Mouse (Mus musculus): ENCODE measurements around the gene Hist2h3c1. TPM values are rescaled to one million over a fixed set of nuclear protein-coding genes. Genes with fewer than 3 reads are reported as not detected.
"Not testable (repeated sequence)": the region's sequence is repeated elsewhere in the genome, so short reads cannot be mapped to it uniquely, and the experiment has no call there.

The Hist2h3c1 gene
- polyA plus RNA-seq, 1 experiment = not detected

DNA sequence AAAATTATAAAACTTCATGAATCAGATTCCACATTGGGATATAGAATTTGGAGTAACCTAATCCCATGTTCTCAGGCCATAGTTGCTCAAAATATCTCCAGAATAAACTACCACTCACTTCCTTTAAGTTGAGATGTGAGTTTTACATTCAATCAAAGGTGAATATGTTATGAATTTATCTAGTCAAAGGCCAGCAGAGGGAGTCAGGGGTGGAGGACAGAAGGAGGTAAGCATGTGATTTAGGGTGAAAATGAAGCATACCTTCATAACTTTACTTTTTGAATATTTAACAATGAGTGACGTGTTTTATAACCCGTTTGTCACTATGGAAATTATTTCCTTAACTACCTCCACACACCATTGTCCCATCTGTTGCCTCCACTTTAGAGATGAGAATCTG lies 11.6 kb upstream of the Hist2h3c1 start:
- WGBS = 89% methylated on average over 2 of the region's 2 CpGs
- no peak for DNase-seq
- TF ChIP-seq CTCF (IDR thresholded peaks at IDR 0.05; ENCODE audit: borderline replicate concordance, control insufficient read depth, extremely low read depth, insufficient read depth, low read length, poor library complexity) (no peak), POLR2A (IDR thresholded peaks at IDR 0.05; ENCODE audit: control insufficient read depth, extremely low read depth, insufficient read depth, low read length, poor library complexity) (no peak)
- Histone ChIP-seq H3K4me1 (replicated peaks; ENCODE audit: control insufficient read depth, insufficient read depth, low read length) (peaks cover 3% of the 10 kb centered on the region; the same call in 1 of the 2 replicates), H3K27me3 (ENCODE audit: control insufficient read depth, insufficient read depth, low read length) (no peaks in the 10 kb centered on the region), H3K27ac (ENCODE audit: control insufficient read depth, insufficient read depth, low read length) (no peak overlapping the region), H3K36me3 (ENCODE audit: control insufficient read depth, insufficient read depth, low read length) (no peaks in the 10 kb centered on the region), H3K4me3 (ENCODE audit: control insufficient read depth, insufficient read depth, low read length) (no peak overlapping the region)

DNA sequence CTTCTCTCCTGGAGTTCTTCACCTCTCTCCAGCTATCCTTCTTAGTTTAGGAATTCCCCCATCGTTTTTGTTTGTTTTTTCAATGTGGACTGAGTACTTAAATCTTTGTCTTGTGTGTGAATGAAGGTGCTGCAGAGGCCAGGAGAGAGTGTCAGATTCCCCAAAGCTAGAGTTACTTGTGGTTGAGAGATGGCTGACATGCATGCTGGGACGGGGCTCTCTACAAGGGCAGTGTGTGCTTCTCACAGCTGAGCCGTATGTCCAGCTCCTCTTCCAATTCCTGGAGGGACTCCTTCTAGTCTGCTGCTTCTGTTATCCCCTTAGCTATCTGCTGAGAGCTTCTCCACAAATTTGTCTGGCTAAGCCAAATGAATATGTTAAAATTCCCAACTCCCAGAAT lies 10.6 kb upstream of the Hist2h3c1 start:
- Histone ChIP-seq H3K4me3 (ENCODE audit: control insufficient read depth, insufficient read depth, low read length) (no peak overlapping the region), H3K27me3 (ENCODE audit: control insufficient read depth, insufficient read depth, low read length) (no peaks in the 10 kb centered on the region), H3K27ac (ENCODE audit: control insufficient read depth, insufficient read depth, low read length) (no peak overlapping the region), H3K36me3 (ENCODE audit: control insufficient read depth, insufficient read depth, low read length) (no peaks in the 10 kb centered on the region), H3K4me1 (replicated peaks; ENCODE audit: control insufficient read depth, insufficient read depth, low read length) (peaks cover 3% of the 10 kb centered on the region; the same call in 1 of the 2 replicates)
- TF ChIP-seq POLR2A (IDR thresholded peaks at IDR 0.05; ENCODE audit: control insufficient read depth, extremely low read depth, insufficient read depth, low read length, poor library complexity) (no peak), CTCF (IDR thresholded peaks at IDR 0.05; ENCODE audit: borderline replicate concordance, control insufficient read depth, extremely low read depth, insufficient read depth, low read length, poor library complexity) (no peak)
- DNase-seq = no peak
- 79% methylated on average over 3 of the region's 3 CpGs for WGBS

DNA sequence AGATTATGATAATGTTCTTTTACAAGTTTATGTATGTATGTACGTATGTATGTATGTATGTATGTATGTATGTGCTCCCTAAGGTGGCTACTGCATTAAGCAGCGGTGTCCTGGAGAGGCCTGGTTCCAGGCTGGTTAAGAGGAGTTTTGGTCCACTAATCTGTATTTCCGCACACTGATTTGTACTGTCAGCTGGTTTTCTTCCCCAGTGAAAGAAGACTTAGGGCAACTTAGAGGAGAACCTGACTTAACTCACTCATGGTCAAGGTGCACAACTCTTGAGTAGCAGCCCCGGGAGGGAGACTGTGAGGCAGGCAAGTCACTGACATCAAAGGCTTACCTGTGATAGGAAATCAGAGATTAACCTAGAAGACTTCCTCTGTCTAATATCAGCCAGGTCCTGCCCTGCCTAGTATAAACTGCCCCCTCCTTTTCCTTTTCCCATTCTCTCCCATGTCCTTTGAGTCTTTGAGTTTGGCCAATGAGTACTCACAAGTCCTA lies 9.6 kb upstream of the Hist2h3c1 start:
- Histone ChIP-seq H3K27ac (ENCODE audit: control insufficient read depth, insufficient read depth, low read length) (no peak overlapping the region), H3K4me3 (ENCODE audit: control insufficient read depth, insufficient read depth, low read length) (no peak overlapping the region), H3K27me3 (ENCODE audit: control insufficient read depth, insufficient read depth, low read length) (no peaks in the 10 kb centered on the region), H3K36me3 (ENCODE audit: control insufficient read depth, insufficient read depth, low read length) (no peaks in the 10 kb centered on the region), H3K4me1 (replicated peaks; ENCODE audit: control insufficient read depth, insufficient read depth, low read length) (peaks cover 3% of the 10 kb centered on the region; the same call in 1 of the 2 replicates)
- no peak for TF ChIP-seq CTCF (IDR thresholded peaks at IDR 0.05; ENCODE audit: borderline replicate concordance, control insufficient read depth, extremely low read depth, insufficient read depth, low read length, poor library complexity)
- no peak for TF ChIP-seq POLR2A (IDR thresholded peaks at IDR 0.05; ENCODE audit: control insufficient read depth, extremely low read depth, insufficient read depth, low read length, poor library complexity)
- WGBS = 80% methylated on average over 4 of the region's 4 CpGs
- DNase-seq = no peak

DNA sequence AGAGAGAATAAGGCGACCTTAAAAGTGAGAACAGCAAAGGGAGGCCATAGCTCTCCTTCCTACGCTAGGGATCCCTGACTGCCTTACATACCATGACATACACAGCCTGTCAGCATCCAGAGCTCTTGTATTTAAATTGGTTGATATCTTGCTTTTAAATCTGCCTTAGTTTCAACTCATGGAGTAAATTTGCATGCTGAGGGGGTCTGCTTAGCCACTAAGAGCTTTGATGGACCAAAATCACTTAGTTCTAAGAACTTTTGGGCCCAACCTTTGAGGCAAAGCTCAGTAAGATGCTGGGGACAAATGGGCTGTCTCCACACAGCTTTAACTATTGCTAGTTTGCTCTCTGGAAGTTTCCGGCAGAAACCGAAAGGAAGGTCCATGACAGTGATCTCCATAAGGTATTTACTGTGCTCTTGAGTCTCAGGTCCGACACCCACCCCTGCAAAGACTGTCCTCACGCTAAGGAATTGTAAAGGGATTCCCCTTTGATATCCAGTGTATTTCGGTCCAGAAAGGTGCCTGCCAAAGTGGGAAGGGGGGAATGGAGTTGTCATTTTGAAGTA lies 9.1 kb upstream of the Hist2h3c1 start:
- WGBS = 60% methylated on average over 7 of the region's 7 CpGs
- no peaks in the 10 kb centered on the region for H3K36me3 ChIP-seq (ENCODE audit: control insufficient read depth, insufficient read depth, low read length)
- H3K27me3 ChIP-seq (ENCODE audit: control insufficient read depth, insufficient read depth, low read length) = no peaks in the 10 kb centered on the region
- DNase-seq = no peak
- H3K27ac ChIP-seq (ENCODE audit: control insufficient read depth, insufficient read depth, low read length) = 0 out of 2 replicates have a peak overlapping the region, but pooled peaks have one; percentile 31
- H3K4me3 ChIP-seq (ENCODE audit: control insufficient read depth, insufficient read depth, low read length) = peak overlapping the region; percentile 26
- TF ChIP-seq CTCF (IDR thresholded peaks at IDR 0.05; ENCODE audit: borderline replicate concordance, control insufficient read depth, extremely low read depth, insufficient read depth, low read length, poor library complexity) (no peak), POLR2A (IDR thresholded peaks at IDR 0.05; ENCODE audit: control insufficient read depth, extremely low read depth, insufficient read depth, low read length, poor library complexity) (no peak)
- peaks cover 6% of the 10 kb centered on the region for H3K4me1 ChIP-seq (replicated peaks; ENCODE audit: control insufficient read depth, insufficient read depth, low read length)

DNA sequence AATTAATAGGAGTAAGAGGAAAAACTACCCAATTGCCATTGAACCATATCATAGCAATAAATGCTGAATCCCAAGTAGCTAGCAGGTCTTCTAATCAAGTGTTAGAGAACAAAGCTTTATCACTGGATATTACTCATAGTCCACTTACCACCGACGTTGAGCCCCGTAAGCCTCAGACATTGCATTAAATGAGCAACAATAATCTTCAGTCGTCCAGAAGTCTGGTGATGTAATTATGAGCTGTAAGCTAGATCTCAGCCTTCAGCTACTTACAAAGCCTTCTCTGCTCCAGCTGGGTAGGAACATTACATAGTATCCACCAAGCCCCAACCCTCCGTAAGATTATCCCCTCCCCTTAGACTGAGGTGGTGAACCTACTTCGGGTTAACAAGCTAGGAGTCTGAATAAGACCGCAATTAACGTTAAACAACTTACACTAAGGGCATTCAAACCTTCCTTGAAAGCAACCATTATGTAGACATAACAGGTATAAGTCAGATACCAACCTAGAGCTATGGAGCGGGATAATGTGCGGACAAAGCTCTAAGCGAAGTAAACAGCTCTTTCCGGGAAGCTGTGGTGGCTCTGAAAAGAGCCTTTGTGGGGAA lies 8.5 kb upstream of the Hist2h3c1 start:
- Histone ChIP-seq H3K36me3 (ENCODE audit: control insufficient read depth, insufficient read depth, low read length) (no peaks in the 10 kb centered on the region), H3K4me1 (replicated peaks; ENCODE audit: control insufficient read depth, insufficient read depth, low read length) (peaks cover 7% of the 10 kb centered on the region), H3K27ac (ENCODE audit: control insufficient read depth, insufficient read depth, low read length) (peak overlapping the region; percentile 62), H3K4me3 (ENCODE audit: control insufficient read depth, insufficient read depth, low read length) (peak overlapping the region; percentile 45), H3K27me3 (ENCODE audit: control insufficient read depth, insufficient read depth, low read length) (no peaks in the 10 kb centered on the region)
- no peak for DNase-seq
- WGBS = 6% methylated on average over 12 of the region's 12 CpGs
- TF ChIP-seq POLR2A (IDR thresholded peaks at IDR 0.05; ENCODE audit: control insufficient read depth, extremely low read depth, insufficient read depth, low read length, poor library complexity) (no peak), CTCF (IDR thresholded peaks at IDR 0.05; ENCODE audit: borderline replicate concordance, control insufficient read depth, extremely low read depth, insufficient read depth, low read length, poor library complexity) (no peak)

DNA sequence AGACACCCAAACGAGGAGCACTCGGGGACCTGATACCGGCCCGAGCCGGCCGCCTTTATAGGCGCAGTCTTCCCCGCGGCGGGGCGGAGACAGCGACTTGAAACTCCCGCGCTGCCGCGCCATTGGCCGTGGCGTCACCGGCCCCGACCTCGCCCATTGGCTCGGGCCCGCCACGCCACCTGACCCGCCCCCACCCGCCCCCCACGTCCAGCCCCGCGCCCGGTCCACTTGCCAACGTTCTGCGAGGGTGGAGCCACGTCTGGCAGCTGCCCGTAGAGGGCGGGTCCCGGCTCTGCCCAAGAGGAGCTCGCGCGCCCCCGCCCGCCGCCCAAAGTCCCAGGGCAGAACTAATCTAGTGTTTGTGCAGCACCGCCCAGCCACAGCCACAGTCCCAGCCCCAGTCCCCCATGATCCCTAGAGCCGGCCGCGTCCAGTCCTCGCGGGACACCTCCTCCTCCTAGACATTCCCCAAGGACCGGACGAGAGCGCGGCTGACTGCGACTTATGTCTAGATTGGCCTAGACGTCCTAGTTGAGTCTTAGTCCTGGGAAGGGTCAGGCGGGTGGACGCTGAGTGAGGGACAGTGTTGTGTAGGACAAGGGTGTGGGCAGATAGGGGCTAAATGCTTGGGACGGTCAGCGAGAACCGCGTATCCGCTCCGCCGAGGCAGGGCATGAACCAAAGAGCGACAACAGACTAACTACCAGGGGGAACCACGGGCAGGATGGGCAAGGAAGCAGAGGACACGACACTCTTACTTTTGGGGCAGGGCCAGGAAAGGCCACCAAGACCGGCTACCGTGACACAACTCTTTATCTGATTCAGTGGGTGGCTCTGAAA lies 7.3 kb upstream of the Hist2h3c1 start, which contains the start of gene Hist2h3c2:
Hist2h3c2 (minus strand) TSS at position 174 of the 840 bp plus-strand sequence.
- DNase-seq; H3K36me3 ChIP-seq (ENCODE audit: control insufficient read depth, insufficient read depth, low read length); H3K27me3 ChIP-seq (ENCODE audit: control insufficient read depth, insufficient read depth, low read length): not testable (repeated sequence)
- Histone ChIP-seq H3K4me3 (ENCODE audit: control insufficient read depth, insufficient read depth, low read length) (peak within 1 kb of the TSS; percentile 68), H3K4me1 (replicated peaks; ENCODE audit: control insufficient read depth, insufficient read depth, low read length) (peaks cover 11% of the 10 kb centered on the region), H3K27ac (ENCODE audit: control insufficient read depth, insufficient read depth, low read length) (peak within 1 kb of the TSS; percentile 91)
- WGBS = 2% methylated on average over 15 of the region's 68 CpGs

Measured in thymus, adult 2 months (tissue).